Mouse (Mus musculus) frontal cortex, adult (tissue): ENCODE data around the gene Igsf9b.
A peak's percentile ranks its signal among the peaks of the same experiment; 100 is the strongest.

ENCODE experiments used
- ATAC-seq: cut with Nextera tagmentation; 2 replicates; pipeline ENCODE4 v1.9.2; 2017; ENCODE audit warnings: mild to moderate bottlenecking, moderate library complexity, mixed read lengths; ENCODE audit not compliant: low TSS enrichment

Igsf9b gene

GRCm38 (mm10) chr9:27330374-27330773, 31.4 kb downstream of the Igsf9b start:
- ATAC-seq, result peak; percentile 47

GRCm38 (mm10) chr9:27331538-27331937, 32.5 kb downstream of the Igsf9b start:
- ATAC-seq, result no peak

- ATAC-seq, result no peak
Observed at GRCm38 (mm10) chr9:27334895-27335294, 35.9 kb downstream of the Igsf9b start.

GRCm38 (mm10) chr9:27336962-27337636, 38.1 kb downstream of the Igsf9b start:
- ATAC-seq, result no peak

- no peak for ATAC-seq
Observed at GRCm38 (mm10) chr9:27339168-27339567, 40.2 kb downstream of the Igsf9b start.

GRCm38 (mm10) chr9:27346541-27347269, 47.7 kb downstream of the Igsf9b start:
- no peak for ATAC-seq

GRCm38 (mm10) chr9:27353082-27353481, 54.1 kb downstream of the Igsf9b start:
- peak; percentile 68 for ATAC-seq

- ATAC-seq, result no peak
Observed at GRCm38 (mm10) chr9:27357893-27358292, 58.9 kb downstream of the Igsf9b start.

GRCm38 (mm10) chr9:27367231-27367630, 68.2 kb downstream of the Igsf9b start:
- no peak for ATAC-seq

- no peak for ATAC-seq
Observed at GRCm38 (mm10) chr9:27369108-27369507, 70.1 kb downstream of the Igsf9b start.

GRCm38 (mm10) chr9:27375746-27376145, 76.7 kb downstream of the Igsf9b start:
- ATAC-seq, result no peak

GRCm38 (mm10) chr9:27386951-27387350, 87.9 kb downstream of the Igsf9b start:
- ATAC-seq, result no peak; the same call in 1 of the 2 replicates

- no peak for ATAC-seq
Observed at GRCm38 (mm10) chr9:27396500-27396899, 97.5 kb downstream of the Igsf9b start, which contains the start of gene Spata19. TSS of gene Spata19 (plus strand) at chr9:27396800.

- ATAC-seq, result peak; percentile 48
Observed at GRCm38 (mm10) chr9:27401169-27401568, 102.2 kb downstream of the Igsf9b start.
